Mouse (Mus musculus): ENCODE measurements around the gene Akr1e1.
"Not testable (repeated sequence)": the region's sequence is repeated elsewhere in the genome, so short reads cannot be mapped to it uniquely, and the experiment has no call there.

Akr1e1 gene

DNA sequence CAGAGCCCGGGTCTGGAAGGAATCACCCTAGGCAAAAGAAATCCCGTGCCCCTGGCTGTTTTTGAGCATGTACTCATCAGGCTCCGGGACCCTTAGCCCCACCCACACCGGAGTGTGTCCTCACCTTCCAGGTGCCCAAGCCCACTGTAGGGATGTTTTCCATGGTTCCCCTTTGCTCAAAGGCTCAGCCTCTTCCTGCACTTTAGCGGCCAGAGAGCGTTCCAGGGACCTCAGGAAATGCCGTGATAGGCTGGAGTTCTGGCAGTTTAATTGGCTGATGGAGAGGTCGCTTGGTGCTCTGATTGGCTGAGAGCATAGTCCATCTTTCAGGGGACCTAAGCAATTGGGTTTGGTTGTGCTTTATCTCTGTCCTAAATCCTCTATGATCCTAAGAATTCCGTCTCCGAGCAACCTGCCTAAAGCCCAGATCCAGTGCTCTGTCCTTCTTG lies at the start of gene Akr1e1:
TSS of gene Akr1e1 (minus strand) at position 214 of the 449 bp plus-strand sequence.
- peak; percentile 95 for DNase-seq

DNA sequence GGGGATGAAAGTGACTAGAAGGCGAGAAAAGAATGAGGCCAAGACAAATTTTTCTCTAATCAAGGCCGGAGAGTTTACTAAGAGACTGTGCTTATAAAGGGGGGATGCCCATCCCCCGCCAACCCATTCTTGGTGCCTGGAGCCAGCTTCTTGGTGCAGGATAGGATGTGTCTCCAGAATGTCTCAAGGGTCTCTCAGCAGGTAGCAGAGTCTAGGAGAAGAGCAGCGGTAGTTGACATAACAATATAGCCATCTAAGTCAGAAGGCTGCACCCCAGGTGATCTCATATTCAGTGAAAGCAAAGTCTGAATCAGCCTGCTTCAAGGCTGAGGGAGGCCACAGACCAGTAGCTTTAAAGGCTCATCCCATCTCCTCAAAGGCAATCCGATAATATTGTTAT lies 49.4 kb upstream of the Akr1e1 start:
- DNase-seq: no peak

DNA sequence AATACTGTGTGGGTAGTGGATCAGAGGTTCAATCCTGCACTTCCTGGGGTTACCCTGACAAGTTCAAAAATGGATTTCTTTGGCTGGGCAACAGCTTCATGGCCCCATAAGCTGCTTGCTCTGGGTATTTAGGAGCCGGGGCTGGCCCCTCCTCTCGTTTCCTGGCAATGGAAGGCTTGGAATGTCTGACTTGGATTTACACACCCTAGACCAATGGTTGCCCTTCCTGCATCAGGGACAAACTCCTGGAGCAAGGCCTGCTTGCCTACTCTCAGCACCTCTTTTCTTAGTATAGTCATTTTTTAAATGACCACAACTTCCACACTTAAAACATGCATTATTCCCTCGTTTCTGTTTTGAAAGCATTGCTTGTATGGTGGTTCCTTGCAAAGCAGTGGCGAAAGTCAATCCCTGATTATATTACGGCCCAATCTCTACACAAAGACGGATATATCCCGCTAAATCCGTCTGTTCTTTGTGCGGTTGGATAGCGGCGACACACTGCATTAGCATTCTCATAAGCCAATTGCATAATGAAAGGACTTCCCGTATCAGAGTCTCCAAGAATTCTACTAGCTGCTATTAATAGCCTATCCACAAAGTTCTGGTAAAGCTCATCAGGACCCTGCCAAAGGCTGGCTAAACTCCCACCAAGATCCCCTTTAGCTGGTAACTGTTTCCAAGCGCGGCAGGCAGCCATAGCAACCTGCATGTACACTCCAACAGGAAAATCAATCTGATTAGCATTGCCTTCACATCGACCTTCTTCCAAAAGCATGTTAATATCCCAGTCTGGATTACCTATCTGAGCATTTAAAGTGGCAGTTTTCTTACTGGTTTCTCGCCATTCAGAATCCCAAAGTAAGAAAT lies 47.5 kb upstream of the Akr1e1 start:
- DNase-seq: no peak

DNA sequence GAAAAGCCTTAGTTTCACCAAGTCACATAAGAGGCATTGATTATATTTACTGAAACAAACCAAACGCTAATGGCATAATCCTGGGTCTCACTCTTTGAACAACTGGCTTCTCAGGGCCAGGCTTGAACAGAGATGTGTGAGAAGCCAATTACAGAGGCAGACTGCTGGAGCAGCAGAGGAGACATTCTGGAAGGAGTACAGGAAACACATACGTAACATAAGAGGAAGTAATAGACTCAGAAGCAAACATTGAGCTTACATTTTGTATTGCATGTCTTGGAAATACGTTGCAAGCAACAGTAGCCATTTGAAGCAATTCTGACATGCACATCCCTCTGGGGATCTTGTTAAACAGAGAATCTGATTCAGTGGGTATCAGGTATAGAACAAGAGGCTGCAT lies 41.2 kb upstream of the Akr1e1 start:
- no peak for DNase-seq

DNA sequence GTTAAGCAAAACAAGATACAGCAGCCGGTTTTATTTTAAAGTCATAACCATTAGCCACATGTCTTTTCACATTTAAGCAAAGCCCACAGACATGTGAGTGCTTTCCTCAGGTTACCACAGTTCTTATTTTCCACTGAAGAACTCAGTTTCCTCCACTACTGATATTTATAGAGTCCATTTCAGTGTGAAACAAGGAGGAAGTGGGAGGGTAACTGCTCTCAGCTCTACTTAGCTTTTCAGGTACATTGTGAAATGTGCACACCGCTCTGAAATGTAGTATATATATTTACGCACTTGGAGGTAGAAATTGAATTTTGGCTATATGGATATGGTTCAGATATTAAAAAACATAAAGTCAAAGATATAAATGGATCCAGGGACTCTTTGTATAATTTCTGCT lies 36.3 kb upstream of the Akr1e1 start:
- no peak for DNase-seq

DNA sequence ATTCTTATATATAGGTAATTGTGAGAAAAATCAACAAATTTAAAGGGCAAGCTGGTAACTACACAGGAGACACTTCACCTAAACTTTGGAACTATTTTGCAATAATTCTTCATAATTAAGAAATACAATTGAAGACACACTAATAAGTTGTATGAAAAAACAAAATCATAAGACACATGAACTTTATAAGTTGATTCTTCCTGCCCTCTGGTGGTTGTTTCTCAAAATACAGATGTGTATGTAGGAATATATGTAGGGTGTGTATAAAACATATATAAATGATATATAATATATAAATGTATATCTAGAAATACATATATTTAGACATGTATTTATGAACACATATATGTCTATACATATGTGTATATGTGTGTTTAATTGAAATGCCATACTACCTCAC lies 1.9 kb upstream of the Akr1e1 start:
- DNase-seq: peak; percentile 10

DNA sequence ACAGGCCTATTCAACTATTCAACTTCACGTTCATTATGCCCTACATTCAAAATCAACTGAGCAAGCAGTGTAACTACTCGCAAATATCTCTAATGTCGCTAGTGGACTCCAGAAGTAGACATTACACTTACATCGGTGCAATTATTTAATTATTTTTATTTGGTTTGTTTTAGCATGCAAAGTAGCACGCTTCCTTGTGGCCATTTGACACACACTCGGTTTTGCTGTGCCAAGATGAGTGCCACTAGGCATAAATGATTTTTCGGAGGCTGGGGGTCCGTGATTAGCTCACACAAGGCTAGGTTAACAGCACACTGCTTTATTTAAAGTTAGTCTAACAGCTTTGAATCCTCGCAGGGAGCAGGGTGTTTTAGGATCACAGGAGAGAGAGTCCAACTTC lies 444 bp downstream of the Akr1e1 start:
- DNase-seq: peak; percentile 2

DNA sequence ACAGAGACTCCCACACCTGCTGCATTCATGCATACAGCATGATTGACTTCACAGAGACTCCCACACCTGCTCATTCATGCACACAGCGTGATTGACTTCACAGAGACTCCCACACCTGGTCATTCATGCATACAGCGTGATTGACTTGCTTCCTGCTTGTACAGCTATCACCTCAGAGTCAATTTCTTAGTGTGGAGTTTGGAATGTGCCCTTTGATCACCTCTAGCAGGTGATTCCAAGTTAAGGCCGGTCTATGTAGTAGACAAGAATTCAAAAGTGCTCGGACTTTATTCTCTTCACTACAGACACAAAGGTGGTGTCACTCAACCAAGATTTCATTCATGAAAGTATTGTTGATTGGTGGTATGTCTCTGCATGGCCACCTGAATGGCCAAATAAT lies 2.2 kb downstream of the Akr1e1 start:
- DNase-seq: no peak

DNA sequence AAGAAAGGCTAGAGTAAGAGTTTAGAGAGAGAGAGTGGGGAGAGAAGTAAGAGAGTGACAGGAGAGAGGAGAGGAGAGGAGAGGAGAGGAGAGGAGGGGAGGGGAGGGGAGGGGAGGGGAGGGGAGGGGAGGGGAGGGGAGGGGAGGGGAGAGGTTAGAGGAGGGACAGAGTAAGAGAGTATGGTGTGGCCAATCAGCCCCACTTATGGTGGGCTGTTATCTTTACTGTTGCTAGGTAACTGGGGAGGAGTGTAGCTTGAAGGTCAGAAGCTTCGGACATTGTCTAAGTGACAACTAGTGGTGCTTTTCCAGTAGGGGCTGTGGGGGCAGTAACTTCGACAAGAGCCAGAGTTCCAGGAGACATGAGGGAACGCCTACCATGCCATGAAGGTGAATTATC lies 5.5 kb downstream of the Akr1e1 start:
- DNase-seq: not testable (repeated sequence)

DNA sequence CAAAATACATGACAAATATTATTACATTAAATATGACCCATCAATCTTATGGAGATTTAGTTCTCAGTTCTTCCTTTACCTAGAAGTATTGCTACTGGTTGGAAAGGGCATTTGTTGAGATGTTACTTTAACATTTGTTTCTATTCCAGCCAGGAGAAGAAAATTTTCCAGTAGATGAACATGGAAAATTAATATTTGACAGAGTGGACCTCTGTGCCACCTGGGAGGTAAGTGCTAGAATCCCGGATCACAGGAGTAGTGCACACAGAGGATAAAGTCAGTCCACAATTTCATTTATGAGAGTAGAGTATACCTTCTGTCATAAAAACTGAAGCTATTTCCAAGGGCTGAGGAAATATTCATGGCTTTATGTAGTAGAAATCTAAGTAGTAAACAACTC lies 32.1 kb downstream of the Akr1e1 start:
- DNase-seq: no peak

DNA sequence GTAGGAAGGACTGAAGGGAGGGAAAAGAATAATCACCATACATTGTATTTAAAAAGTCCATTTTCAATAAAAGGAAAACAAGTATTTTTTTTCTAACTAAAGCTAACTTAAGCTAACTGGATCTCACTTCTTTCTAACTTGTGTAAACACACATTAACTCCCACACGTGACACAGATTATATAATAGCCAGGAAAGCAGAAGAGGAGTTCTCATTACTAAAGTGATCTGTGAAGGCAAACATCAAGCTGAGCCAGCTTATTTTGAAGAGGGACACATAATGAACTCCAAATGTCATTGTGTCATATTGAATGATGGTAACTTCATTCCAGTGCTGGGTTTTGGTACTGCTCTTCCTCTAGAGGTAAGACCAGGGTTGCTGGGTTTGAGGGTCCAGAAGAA lies 35.1 kb downstream of the Akr1e1 start, which contains the start of gene Akr1c21:
TSS of gene Akr1c21 (plus strand) at position 205 of the 400 bp plus-strand sequence.
- no peak for DNase-seq

DNA sequence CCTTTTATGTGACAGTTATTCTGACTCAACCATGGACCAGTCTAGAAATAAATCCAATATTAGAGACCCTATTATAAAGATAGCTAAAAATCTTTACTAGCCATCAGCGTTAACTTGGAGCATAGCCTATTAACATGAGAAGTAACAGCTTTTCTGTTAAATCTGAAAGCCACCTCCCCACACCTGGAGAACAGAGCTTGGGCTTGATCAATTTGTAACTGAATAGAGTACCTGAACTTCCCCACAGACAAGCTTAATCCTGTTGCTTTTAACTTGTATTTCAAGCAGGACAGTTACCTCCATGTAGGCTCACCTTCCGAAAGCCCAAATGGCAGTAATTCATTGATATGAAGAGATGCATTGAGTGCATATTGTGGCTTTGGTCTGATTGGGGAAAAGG lies 43.0 kb downstream of the Akr1e1 start:
- no peak for DNase-seq

DNA sequence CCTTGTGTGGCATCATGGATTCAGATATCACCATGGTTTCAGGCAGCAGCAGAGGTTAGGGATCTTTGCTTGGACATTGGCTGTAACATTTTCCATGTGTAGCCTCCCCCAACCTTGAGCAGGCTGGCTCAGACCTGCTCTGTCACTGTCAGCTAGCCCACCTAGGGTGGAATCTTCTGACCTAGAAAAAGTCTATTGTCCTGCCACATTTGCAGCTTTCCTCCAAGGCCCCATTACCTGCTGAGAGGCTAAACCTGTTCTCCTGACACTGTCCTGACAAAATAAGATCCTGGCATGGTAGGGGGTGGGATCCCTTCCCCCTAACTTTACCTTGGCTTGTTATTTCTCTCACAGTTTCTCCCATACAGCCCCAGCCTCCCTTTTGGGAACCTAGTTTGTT lies 48.5 kb downstream of the Akr1e1 start:
- DNase-seq: no peak

DNA sequence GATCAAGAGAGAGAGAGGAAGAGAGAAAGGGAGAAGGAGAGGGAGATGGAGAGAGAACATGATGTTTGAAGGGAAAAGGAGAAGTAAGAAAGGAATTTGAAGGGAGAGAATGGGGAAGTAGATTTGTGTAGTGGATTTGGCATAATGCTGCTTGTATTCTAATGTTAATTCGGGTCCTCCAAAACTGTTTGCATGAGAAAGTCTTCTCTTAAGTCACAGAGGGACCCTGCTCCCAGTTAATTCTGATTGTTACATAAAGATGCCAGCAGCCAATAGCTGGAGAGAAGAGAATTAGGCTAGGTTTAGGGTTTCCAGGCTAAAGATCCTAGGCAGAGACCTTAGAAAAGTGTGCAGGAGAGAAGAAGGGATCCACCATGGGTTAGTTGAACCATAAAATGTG lies 49.8 kb downstream of the Akr1e1 start:
- no peak for DNase-seq

Data from lung, postnatal 10 days (tissue).